Mouse (Mus musculus): ENCODE data around the gene Ucma. TPM values are rescaled to one million over a fixed set of nuclear protein-coding genes. Genes with fewer than 3 reads are reported as not detected.

The Ucma gene
- polyA plus RNA-seq (2015; fragmentation: Nextera tagmentation; extraction: Ambion mirVana): not detected in 2 replicates

GRCm38 (mm10) chr2:4975807-4976206 lies at the start of gene Ucma:
Gene Ucma, plus strand, starts transcription at chr2:4976122.

GRCm38 (mm10) chr2:5012491-5013324 lies 36.8 kb downstream of the Ucma start, which contains the start of gene Mcm10:
Gene Mcm10, minus strand, starts transcription at chr2:5012791.

Other genes with a start within 250 kb of the Ucma start
- 29.2 and 30.6 TPM in 2 replicates for gene Sephs1, start 94.6 kb upstream of the Ucma start, polyA plus RNA-seq (2015; fragmentation: Nextera tagmentation; extraction: Ambion mirVana)
- gene Phyh, start 57.1 kb upstream of the Ucma start, polyA plus RNA-seq (2015; fragmentation: Nextera tagmentation; extraction: Ambion mirVana): 17.0 and 22.2 TPM in 2 replicates
- 30.9 and 36.1 TPM in 2 replicates for gene Mcm10, start 36.7 kb downstream of the Ucma start, polyA plus RNA-seq (2015; fragmentation: Nextera tagmentation; extraction: Ambion mirVana)
- 26.5 and 28.0 TPM in 2 replicates for gene Optn, start 87.9 kb downstream of the Ucma start, polyA plus RNA-seq (2015; fragmentation: Nextera tagmentation; extraction: Ambion mirVana)
- gene Ccdc3, start 161.7 kb downstream of the Ucma start, polyA plus RNA-seq (2015; fragmentation: Nextera tagmentation; extraction: Ambion mirVana): 0.34 and 0.53 TPM in 2 replicates